Mouse (Mus musculus) midbrain, postnatal 0 days (tissue): ENCODE measurements around the gene Cand2. TPM values are rescaled to one million over a fixed set of nuclear protein-coding genes. Genes with fewer than 3 reads are reported as not detected.

Experiments used
- ATAC-seq: fragments of 200-750 bp; cut with Nextera tagmentation; 2 replicates; pipeline ENCODE4 v1.8.0; 2017; ENCODE audit warnings: moderate number of reproducible peaks, mild to moderate bottlenecking, moderate TSS enrichment, moderate library complexity; ENCODE audit not compliant: low FRiP score
- DNase-seq: peaks from one replicate; pipeline ENCODE4 v3.0.0-alpha.2; 2015; ENCODE audit warnings: low spot score
- H3K27ac ChIP-seq: fragments of 300-500 bp; sonication (generic); 2 replicates; pipeline ENCODE4 v1.5.1; 2014; ENCODE audit warnings: low read depth, mild to moderate bottlenecking, low read length, mixed read lengths
- H3K27me3 ChIP-seq: fragments of 300-500 bp; sonication (generic); 2 replicates; pipeline ENCODE4 v1.6.1; 2014; ENCODE audit warnings: low read length, control low read depth, mixed read lengths; ENCODE audit not compliant: insufficient read depth
- H3K36me3 ChIP-seq: fragments of 300-500 bp; sonication (generic); 2 replicates; pipeline ENCODE4 v1.6.1; 2014; ENCODE audit warnings: low read length, control low read depth, mixed read lengths; ENCODE audit not compliant: insufficient read depth
- H3K4me1 ChIP-seq: fragments of 300-500 bp; sonication (generic); 2 replicates; pipeline ENCODE4 v1.6.1; 2014; ENCODE audit warnings: mild to moderate bottlenecking, control low read depth, antibody characterized with exemption, low read length, mixed read lengths; ENCODE audit not compliant: insufficient read depth
- H3K4me2 ChIP-seq: fragments of 300-500 bp; sonication (generic); 2 replicates; pipeline ENCODE4 v1.6.1; 2014; ENCODE audit warnings: low read depth, mild to moderate bottlenecking, low read length, mixed read lengths; ENCODE audit not compliant: poor library complexity, severe bottlenecking
- H3K4me3 ChIP-seq: fragments of 300-500 bp; sonication (generic); 2 replicates; pipeline ENCODE4 v1.5.1; 2014; ENCODE audit warnings: low read depth, mild to moderate bottlenecking, low read length, moderate library complexity
- H3K9ac ChIP-seq: fragments of 300-500 bp; sonication (generic); replicated peaks from 2 replicates; pipeline ENCODE4 v1.6.1; 2014; ENCODE audit warnings: mild to moderate bottlenecking, low read length, moderate library complexity, mixed read lengths; ENCODE audit not compliant: poor library complexity, severe bottlenecking
- H3K9me3 ChIP-seq: fragments of 300-500 bp; sonication (generic); 2 replicates; pipeline ENCODE4 v1.6.1; 2016; ENCODE audit warnings: low read length, control low read depth
- CTCF ChIP-seq: IDR thresholded peaks from 2 replicates; pipeline ENCODE4 v1.5.1; 2016; ENCODE audit warnings: antibody characterized with exemption, mild to moderate bottlenecking
- WGBS: fragments of 180-500 bp; shearing (Covaris S2); extraction: QIAGEN DNeasy Blood & Tissue Kit; methylation state at CpG from one replicate; pipeline ENCODE4 v1.1.7; 2014; 5-methylcytosine and 5-hydroxymethylcytosine counted together
- polyA plus RNA-seq: library from polyadenylated mRNA; unstranded; fragments of >200 nt; fragmentation: Nextera tagmentation; extraction: Ambion mirVana; gene quantifications from 2 replicates; pipeline ENCODE4 v1.2.1, GENCODE M21; 2015
- total RNA-seq: library from RNA; depleted of rRNA; stranded (reverse); fragments of >200 nt; gene quantifications from 2 replicates; pipeline ENCODE4 v1.2.3, GENCODE M21; 2014

Gene Cand2
- total and polyA plus RNA-seq, 2 experiments from 2014 or later = 4.2 to 10.2 TPM

DNA sequence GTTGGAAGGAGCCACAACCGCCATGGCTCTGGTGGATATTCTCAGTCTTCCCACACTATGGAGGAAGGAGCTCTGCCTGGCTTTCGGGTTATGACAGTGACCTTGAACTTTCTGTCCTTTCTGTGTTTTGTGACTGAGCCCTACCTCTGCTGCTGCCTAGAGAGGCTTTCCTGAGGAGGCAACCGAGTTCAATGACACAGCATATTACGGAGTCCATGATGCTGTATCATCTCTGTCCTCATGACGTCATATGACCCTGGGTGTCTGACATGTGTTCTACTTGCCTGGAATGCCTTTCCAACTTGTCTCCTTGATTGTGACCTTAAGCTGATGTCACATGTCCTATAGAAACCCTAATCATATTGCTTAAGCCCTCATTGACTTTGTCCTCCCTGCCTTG is 35.3 kb upstream of the Cand2 start:
- H3K4me2 ChIP-seq = no peak overlapping the region
- no peak for TF ChIP-seq CTCF
- H3K4me1 ChIP-seq = no peaks in the 10 kb centered on the region
- no peak overlapping the region for H3K4me3 ChIP-seq
- no peaks in the 10 kb centered on the region for H3K9me3 ChIP-seq
- H3K27me3 ChIP-seq = no peaks in the 10 kb centered on the region
- 95% methylated on average over 5 of the region's 5 CpGs for WGBS
- no peak overlapping the region for H3K27ac ChIP-seq
- no peak for ATAC-seq
- DNase-seq = no peak
- no peak overlapping the region for H3K9ac ChIP-seq
- no peaks in the 10 kb centered on the region for H3K36me3 ChIP-seq

DNA sequence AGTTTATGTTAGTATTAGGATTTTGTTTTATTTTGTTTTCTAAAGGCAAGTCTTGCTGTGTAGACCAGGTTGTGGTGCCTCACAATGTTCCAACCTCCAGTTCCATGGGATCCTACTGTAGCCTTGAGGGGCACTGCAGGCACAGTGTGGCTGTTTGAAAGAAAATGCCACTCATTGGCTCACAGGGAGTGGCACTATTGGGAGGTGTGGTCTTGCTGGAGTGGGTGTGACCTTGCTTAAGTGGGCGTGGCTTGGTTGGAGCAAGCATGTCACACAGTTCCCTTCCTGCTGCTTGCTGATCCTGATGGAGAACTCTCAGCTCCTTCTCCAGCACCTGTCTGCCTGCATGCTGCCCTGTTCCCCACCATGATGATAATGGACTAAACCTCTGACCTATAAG is 30.8 kb upstream of the Cand2 start:
- H3K27ac ChIP-seq = no peak overlapping the region
- TF ChIP-seq CTCF = no peak
- H3K4me2 ChIP-seq = no peak overlapping the region
- no peaks in the 10 kb centered on the region for H3K36me3 ChIP-seq
- ATAC-seq (no peak), DNase-seq (no peak)
- H3K4me3 ChIP-seq = no peak overlapping the region
- WGBS = 12% methylated on average over 1 of the region's 1 CpGs
- H3K9me3 ChIP-seq = no peaks in the 10 kb centered on the region
- no peaks in the 10 kb centered on the region for H3K27me3 ChIP-seq
- H3K9ac ChIP-seq = no peak overlapping the region
- no peaks in the 10 kb centered on the region for H3K4me1 ChIP-seq

DNA sequence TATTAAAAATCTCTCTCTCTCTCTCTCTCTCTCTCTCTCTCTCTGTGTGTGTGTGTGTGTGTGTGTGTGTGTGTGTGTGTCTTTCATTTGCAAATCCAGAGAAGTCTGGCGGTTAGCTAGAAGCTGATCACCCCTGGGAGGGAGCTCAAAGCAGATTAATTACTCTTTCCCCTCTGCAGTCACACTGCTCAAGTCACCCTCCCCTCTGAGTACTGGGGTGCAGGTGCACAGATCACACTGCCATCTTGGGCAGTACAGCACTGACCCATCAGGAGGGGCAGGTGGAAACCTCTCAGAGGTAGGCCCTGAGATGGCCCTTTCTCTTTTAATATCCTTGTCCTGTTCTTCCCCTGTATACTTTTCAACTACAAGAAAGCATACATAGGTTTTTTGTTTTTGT is 28.0 kb upstream of the Cand2 start:
- WGBS = 25% methylated on average over 1 of the region's 1 CpGs
- Histone ChIP-seq H3K9ac (no peak overlapping the region), H3K4me1 (no peaks in the 10 kb centered on the region), H3K4me2 (no peak overlapping the region), H3K36me3 (no peaks in the 10 kb centered on the region), H3K4me3 (no peak overlapping the region), H3K27ac (no peak overlapping the region), H3K27me3 (no peaks in the 10 kb centered on the region), H3K9me3 (no peaks in the 10 kb centered on the region)
- no peak for TF ChIP-seq CTCF
- ATAC-seq (no peak), DNase-seq (no peak)

DNA sequence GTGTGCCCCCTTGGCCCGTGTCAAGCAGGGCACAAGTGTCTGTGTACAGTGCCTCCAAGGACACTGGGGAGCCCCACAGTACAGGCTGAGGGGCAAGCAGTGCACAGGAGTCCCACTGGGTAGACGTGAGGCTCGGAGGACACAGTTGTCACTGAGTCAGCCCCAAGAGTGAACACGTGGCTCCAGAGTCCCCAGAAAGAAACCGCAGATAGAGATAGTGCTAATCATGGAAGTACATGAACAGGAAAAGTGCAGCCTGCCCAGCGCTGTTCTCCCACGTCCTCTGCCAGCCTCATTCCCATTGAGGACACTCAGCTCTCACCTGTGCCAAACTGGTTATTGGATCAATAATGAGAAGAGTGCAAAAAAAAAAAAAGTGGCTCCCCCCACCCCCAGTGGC is 18.8 kb upstream of the Cand2 start:
- no peak overlapping the region for H3K27ac ChIP-seq
- no peaks in the 10 kb centered on the region for H3K4me1 ChIP-seq
- WGBS = 82% methylated on average over 7 of the region's 7 CpGs
- ATAC-seq = no peak
- no peak overlapping the region for H3K4me2 ChIP-seq
- TF ChIP-seq CTCF = no peak
- DNase-seq = no peak
- no peaks in the 10 kb centered on the region for H3K36me3 ChIP-seq
- no peak overlapping the region for H3K9ac ChIP-seq
- H3K9me3 ChIP-seq = no peaks in the 10 kb centered on the region
- H3K27me3 ChIP-seq = no peaks in the 10 kb centered on the region
- no peak overlapping the region for H3K4me3 ChIP-seq

DNA sequence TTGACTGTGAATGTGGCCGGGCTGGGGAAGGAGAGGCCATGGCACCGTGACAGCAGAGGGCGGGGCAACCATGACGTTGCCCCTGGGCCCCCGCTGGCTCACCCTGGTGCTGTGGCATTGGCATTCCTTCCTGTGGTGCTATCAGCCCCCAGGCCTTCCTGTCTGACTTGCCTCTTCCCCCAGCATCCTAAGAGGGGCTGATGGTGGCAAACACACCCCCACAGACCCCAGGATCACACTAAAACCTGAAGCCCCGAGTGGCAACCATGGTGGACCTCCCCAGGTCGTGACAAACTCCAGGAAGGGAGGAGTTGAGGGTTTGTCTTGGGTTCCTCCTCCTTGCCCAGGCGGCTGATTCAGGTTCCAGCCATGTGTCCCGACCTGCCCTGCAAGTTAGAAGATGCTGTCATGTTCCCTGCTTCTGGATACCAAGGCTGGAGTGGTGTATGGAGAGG is 15.3 kb upstream of the Cand2 start:
- 69% methylated on average over 9 of the region's 9 CpGs for WGBS
- no peaks in the 10 kb centered on the region for H3K9me3 ChIP-seq
- H3K9ac ChIP-seq = no peak overlapping the region
- no peaks in the 10 kb centered on the region for H3K27me3 ChIP-seq
- no peak overlapping the region for H3K4me3 ChIP-seq
- ATAC-seq (no peak), DNase-seq (no peak)
- no peak for TF ChIP-seq CTCF
- no peak overlapping the region for H3K4me2 ChIP-seq
- H3K4me1 ChIP-seq = peaks cover 1% of the 10 kb centered on the region; the same call in 1 of the 2 replicates
- H3K27ac ChIP-seq = no peak overlapping the region
- no peaks in the 10 kb centered on the region for H3K36me3 ChIP-seq

DNA sequence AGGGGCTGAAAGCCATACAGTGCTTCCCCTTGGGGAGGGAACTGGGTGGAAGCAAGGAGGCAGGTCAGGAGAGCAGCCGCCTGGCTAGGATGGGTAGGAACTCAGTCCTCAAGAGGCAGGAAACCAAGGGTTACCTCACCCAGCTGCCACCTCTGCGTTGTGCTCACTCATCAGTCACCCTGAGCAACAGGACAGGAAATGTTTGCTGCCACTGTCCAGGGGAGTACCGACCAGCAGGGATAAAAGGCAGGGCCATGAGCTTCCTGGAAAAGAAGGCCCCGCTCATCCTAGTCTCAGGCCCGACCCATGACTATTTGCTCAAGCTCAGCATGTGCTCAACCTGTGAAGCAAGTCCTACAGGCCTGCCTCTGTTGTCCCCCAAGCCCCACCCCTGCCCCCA is 14.9 kb upstream of the Cand2 start:
- Histone ChIP-seq H3K27me3 (no peaks in the 10 kb centered on the region), H3K27ac (no peak overlapping the region), H3K9ac (no peak overlapping the region), H3K36me3 (no peaks in the 10 kb centered on the region), H3K4me1 (peaks cover 3% of the 10 kb centered on the region; the same call in 1 of the 2 replicates), H3K9me3 (no peaks in the 10 kb centered on the region), H3K4me3 (no peak overlapping the region), H3K4me2 (no peak overlapping the region)
- no peak for ATAC-seq
- no peak for DNase-seq
- TF ChIP-seq CTCF = no peak
- WGBS = 70% methylated on average over 5 of the region's 5 CpGs
